Mouse (Mus musculus) liver, postnatal 0 days (tissue): Measurements from ENCODE around the gene Pogk.

ENCODE experiments used
- CTCF ChIP-seq: sonication (generic); IDR thresholded peaks from 2 replicates; pipeline ENCODE4 v1.5.1; 2016; ENCODE audit warnings: antibody characterized with exemption, low read depth
- EP300 ChIP-seq: IDR thresholded peaks from 2 replicates; pipeline ENCODE4 v1.6.1; 2016; ENCODE audit warnings: antibody characterized with exemption, low read depth, mild to moderate bottlenecking

GRCm38 (mm10) chr1:166378431-166379012 lies 31.1 kb downstream of the Pogk start:
- TF ChIP-seq CTCF (no peak), EP300 (no peak)
